Mouse (Mus musculus): ENCODE results near the gene Xpo5.

The Xpo5 gene

GRCm38 (mm10) chr17:46202421-46203071, at the start of gene Xpo5, which contains the start of gene Polh:
Xpo5 (plus strand) TSS chr17:46202782.
Polh (minus strand) TSS chr17:46202645.
- no peak for DNase-seq (ENCODE audit: extremely low read depth, low read depth, low spot score)

DNA sequence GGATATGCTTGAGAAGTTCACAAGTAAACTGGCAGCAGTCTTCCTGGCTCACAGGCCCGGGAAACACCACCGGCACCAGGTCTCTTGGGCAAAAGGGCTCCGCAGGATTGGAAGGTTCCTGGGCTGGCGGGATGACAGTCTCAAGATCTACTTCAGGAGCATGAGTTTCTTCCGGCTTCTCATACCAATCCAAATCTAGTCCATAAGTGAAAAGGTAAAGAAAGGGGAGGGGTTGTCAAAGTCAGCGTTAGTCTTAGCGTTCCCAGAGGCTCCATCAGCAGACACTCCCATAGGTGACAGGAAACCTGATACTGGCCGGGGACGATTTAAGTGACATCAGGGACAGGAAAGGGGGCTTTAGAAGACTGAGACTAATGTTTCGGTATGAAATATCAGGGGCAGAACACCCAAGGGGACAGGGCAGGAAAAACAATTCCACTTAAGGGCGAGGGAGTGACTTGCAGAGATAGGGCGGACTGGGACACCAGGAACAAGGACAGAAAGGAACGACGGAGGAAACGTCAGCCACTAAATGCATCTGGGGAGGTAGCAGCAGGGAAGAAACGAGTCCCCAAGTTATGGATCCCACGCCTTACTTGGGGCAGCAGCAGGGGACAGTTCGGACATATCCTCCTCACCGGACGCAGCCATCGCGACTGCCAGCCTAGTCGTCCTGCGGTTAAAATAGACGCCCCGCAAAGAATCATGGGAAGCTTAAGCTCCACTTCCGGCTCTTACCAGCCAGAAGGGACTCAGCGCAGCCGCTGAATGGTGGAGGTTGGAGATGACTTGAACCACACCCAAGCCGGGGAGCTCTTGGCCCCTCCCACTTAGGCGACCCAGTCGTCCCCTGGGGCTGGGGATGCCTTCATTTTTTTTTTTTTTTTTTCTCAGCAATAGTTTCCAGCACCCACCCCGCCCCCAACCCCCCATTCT, 49.5 kb upstream of the Xpo5 start, which contains the start of gene Mad2l1bp:
TSS of gene Mad2l1bp (minus strand) at position 707 of the 936 bp plus-strand sequence.
- peak; percentile 45 for DNase-seq (ENCODE audit: extremely low read depth, low read depth, low spot score)

DNA sequence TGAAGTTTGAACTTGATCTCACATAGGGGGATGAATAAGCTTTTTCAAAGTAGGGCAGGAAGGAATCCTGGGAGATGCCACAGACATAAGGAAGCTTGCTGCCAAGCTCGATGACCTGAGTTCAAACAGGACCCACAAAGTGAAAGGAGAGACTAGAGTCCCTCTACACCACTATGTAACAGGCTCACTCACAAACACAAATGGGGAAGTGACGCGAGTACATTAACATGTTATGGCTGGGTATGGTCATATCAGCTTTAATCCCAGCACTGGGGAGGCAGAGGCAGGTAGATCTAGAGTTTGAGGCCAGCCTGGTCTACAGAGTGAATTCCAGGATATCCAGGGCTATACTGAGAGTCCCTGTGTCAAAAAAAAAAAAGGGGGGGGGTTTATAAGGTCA, 48.2 kb upstream of the Xpo5 start:
- no peak for DNase-seq (ENCODE audit: extremely low read depth, low read depth, low spot score)

GRCm38 (mm10) chr17:46156680-46157079, 45.9 kb upstream of the Xpo5 start:
- DNase-seq (ENCODE audit: extremely low read depth, low read depth, low spot score) = no peak

GRCm38 (mm10) chr17:46157131-46157530, 45.5 kb upstream of the Xpo5 start:
- no peak for DNase-seq (ENCODE audit: extremely low read depth, low read depth, low spot score)

- no peak for DNase-seq (ENCODE audit: extremely low read depth, low read depth, low spot score)
Measured at GRCm38 (mm10) chr17:46159236-46159635, 43.3 kb upstream of the Xpo5 start.

- peak; percentile 74 for DNase-seq (ENCODE audit: extremely low read depth, low read depth, low spot score)
Measured at GRCm38 (mm10) chr17:46160090-46160662, 42.4 kb upstream of the Xpo5 start.

- peak; percentile 98 for DNase-seq (ENCODE audit: extremely low read depth, low read depth, low spot score)
Measured at GRCm38 (mm10) chr17:46160686-46161085, 41.9 kb upstream of the Xpo5 start, which contains the start of gene Gtpbp2. Gtpbp2 (plus strand) TSS chr17:46161032.

DNA sequence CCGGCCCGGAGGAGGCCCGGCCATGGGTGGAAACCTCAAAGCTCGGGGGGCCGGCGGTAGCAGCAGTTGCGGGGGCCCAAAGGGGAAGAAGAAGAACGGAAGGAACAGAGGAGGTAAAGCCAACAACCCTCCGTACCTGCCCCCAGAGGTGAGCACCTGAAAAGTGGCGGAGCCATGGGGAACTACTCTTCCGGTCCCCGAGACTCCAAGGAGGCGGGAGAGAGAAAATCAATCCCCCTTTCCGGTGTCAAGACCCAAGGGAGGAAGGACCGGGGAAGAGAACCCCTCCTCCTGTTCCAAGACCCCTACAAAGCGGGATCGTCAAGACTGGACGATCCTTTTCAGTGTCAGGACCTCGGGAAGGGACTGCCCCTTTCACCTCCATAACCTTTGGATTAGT, 41.4 kb upstream of the Xpo5 start:
- no peak for DNase-seq (ENCODE audit: extremely low read depth, low read depth, low spot score)

GRCm38 (mm10) chr17:46161710-46162109, 40.9 kb upstream of the Xpo5 start:
- no peak for DNase-seq (ENCODE audit: extremely low read depth, low read depth, low spot score)

GRCm38 (mm10) chr17:46162551-46162950, 40.0 kb upstream of the Xpo5 start:
- DNase-seq (ENCODE audit: extremely low read depth, low read depth, low spot score) = no peak

DNA sequence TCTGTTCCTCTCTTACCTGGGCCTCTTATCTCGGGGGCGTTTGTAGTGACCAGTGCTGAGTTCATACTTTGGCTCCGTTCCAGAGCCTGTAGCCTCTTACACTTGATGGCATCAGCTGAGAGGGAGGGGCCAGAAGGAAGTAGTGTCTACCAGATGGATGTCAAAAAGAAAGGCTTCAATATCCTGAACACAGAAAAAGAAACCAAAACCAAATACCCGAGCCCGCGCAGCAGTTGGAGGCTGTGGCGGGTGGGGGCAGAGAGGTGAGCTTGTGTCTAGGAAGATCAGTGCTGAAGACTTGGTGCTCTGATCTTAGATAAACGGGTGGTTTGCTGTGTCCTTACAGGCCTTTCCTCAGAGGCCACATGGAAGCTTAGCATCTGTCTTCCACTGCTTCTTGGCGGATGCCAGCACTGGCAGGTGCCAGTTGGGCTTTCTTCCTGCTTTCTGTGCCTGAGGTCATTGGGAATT, 39.6 kb upstream of the Xpo5 start:
- DNase-seq (ENCODE audit: extremely low read depth, low read depth, low spot score) = no peak

DNA sequence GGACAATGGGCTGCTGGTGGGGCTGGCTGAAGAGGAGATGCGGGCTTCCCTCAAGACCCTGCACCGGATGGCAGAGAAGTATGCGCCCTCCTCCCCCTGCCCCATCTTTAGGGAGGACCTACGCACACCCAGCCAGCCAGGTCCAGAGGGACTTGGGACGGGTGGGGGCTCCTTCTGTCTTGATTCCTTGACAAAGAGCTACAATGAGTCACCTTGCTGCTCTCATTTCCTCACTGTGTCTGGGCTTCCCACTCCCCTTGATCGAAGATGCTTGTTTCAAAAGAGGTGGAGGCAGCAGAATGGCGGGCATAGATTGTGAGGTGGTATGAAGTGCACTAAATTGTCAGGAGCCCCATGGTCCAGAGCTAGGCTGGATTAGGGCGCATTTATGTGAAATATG, 38.3 kb upstream of the Xpo5 start:
- no peak for DNase-seq (ENCODE audit: extremely low read depth, low read depth, low spot score)

GRCm38 (mm10) chr17:46164791-46165190, 37.8 kb upstream of the Xpo5 start:
- no peak for DNase-seq (ENCODE audit: extremely low read depth, low read depth, low spot score)

DNA sequence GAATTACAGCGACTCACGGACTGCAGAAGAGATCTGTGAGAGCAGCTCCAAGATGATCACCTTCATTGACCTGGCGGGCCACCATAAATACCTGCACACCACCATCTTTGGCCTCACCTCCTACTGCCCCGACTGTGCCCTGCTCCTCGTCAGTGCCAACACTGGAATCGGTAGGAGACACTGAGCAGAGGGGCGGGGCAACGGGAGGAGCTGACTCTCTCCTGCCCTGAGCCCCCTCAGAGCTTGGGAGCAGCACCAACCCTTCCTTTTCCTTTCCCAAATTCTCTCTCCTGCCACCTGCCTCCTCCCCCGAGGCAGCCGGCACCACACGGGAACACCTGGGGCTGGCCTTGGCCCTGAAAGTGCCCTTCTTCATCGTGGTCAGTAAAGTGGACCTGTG, 37.1 kb upstream of the Xpo5 start:
- no peak for DNase-seq (ENCODE audit: extremely low read depth, low read depth, low spot score)

DNA sequence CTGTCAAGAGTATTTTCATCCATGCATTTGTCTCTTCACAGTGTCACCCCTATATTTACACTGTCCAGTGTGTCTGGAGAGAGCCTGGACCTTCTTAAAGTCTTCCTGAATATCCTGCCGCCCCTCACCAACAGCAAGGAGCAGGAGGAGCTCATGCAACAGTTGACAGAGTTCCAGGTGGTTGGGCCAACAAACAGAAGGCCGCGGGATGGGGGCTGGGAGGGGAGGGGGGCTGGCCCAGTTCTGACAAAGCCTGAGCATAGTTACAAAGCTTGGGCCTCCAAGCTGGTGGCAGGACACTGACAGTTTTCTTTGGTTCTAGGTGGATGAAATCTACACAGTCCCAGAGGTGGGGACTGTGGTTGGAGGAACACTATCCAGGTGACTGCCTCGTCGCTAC, 36.3 kb upstream of the Xpo5 start:
- DNase-seq (ENCODE audit: extremely low read depth, low read depth, low spot score) = no peak

DNA sequence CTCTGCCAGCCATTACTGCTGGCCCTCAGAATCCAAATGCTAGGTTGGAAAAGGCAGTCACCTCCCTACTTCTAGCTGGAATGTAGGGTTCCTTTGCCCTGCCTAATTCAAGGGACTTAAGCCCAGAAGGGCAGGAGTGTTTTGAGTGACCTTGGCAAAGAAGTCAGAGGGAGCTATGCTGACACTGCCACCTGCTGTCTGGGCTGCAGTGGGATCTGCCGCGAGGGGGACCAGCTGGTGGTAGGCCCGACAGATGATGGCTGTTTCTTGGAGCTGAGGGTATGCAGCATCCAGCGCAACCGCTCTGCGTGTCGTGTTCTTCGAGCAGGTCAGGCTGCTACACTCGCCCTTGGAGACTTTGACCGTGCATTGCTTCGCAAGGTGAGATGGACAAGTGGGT, 35.6 kb upstream of the Xpo5 start:
- DNase-seq (ENCODE audit: extremely low read depth, low read depth, low spot score) = no peak

DNA sequence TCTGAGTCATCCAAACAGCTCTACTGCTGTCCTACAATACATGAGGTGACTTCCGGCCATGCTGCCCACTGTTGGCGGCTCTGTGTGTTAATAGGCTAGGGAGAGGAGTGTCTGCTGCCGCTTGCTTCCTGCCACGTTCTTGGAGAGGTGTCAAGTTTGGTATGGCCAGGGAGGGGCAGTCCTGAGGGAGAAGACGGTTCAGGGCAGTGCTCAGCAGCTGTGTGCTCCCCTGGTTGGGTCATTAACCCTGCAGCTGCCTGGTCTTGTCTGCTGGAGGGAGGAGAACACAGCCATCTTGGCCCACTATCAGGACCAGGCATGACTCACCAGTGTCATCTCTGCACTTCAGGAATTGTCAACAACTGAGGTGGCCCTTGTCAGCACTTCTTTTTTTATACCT, 34.3 kb upstream of the Xpo5 start:
- DNase-seq (ENCODE audit: extremely low read depth, low read depth, low spot score) = no peak

GRCm38 (mm10) chr17:46168768-46169167, 33.8 kb upstream of the Xpo5 start:
- no peak for DNase-seq (ENCODE audit: extremely low read depth, low read depth, low spot score)

GRCm38 (mm10) chr17:46170538-46170937, 32.0 kb upstream of the Xpo5 start:
- no peak for DNase-seq (ENCODE audit: extremely low read depth, low read depth, low spot score)

- DNase-seq (ENCODE audit: extremely low read depth, low read depth, low spot score) = no peak
Measured at GRCm38 (mm10) chr17:46182273-46182672, 20.3 kb upstream of the Xpo5 start.

DNA sequence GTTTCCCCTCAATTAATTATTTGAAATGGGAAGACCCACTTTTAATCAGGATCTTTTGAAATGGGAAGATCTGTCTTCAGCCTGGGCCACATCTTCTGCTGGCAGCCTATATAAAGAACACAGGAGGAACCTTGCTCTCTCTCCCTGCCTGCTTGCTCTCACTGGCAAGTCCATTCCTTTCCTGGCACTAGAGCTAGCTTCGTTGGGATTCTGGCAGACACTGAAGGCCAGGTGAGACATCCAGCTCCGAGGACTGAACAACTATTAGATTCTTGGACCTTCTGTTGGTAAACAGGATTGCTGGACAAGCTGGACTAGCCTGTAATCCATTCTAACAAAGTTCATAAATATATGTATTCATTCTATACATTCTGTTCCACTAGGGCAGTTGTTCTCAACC, 13.8 kb upstream of the Xpo5 start:
- no peak for DNase-seq (ENCODE audit: extremely low read depth, low read depth, low spot score)
